Mouse (Mus musculus): ENCODE measurements around the gene Lgr4. TPM values are rescaled to one million over a fixed set of nuclear protein-coding genes. Genes with fewer than 3 reads are reported as not detected.
"Not testable (repeated sequence)": the region's sequence is repeated elsewhere in the genome, so short reads cannot be mapped to it uniquely, and the experiment has no call there.

The Lgr4 gene
- total RNA-seq (2021), result 10 to 100 TPM; 21.0 TPM
- long read RNA-seq, experiment 1, full-length matches to known transcripts, result 4 of 8 reads
- long read RNA-seq, experiment 1, partial matches to known transcripts, result 0 of 8 reads
- long read RNA-seq, experiment 1, other reads (novel, unspliced or antisense), result 4 of 8 reads
- long read RNA-seq, experiment 2, full-length matches to known transcripts, result 9 of 12 reads
- long read RNA-seq, experiment 2, partial matches to known transcripts, result 0 of 12 reads
- long read RNA-seq, experiment 2, other reads (novel, unspliced or antisense), result 3 of 12 reads

GRCm38 (mm10) chr2:109917496-109918413, at the start of gene Lgr4:
Gene Lgr4, plus strand, starts transcription at chr2:109917647.
- peak; percentile 95 for DNase-seq

- DNase-seq, result not testable (repeated sequence)
These were observed 38.0 kb upstream of the Lgr4 start for GRCm38 (mm10) chr2:109879429-109879828.

- DNase-seq, result no peak
These were observed 36.3 kb upstream of the Lgr4 start for GRCm38 (mm10) chr2:109881111-109881510.

- no peak for DNase-seq
These were observed 35.8 kb upstream of the Lgr4 start for GRCm38 (mm10) chr2:109881625-109882024.

- DNase-seq, result no peak
These were observed 33.3 kb upstream of the Lgr4 start for GRCm38 (mm10) chr2:109884106-109884505.

GRCm38 (mm10) chr2:109884507-109884906, 32.9 kb upstream of the Lgr4 start:
- DNase-seq, result peak; percentile 34

GRCm38 (mm10) chr2:109890068-109890467, 27.4 kb upstream of the Lgr4 start:
- no peak for DNase-seq

GRCm38 (mm10) chr2:109890597-109890996, 26.9 kb upstream of the Lgr4 start, which contains the start of gene Lin7c:
Gene Lin7c, plus strand, starts transcription at chr2:109890853.
- DNase-seq, result peak; percentile 93

- no peak for DNase-seq
These were observed 26.4 kb upstream of the Lgr4 start for GRCm38 (mm10) chr2:109891031-109891430.

- DNase-seq, result no peak
These were observed 26.0 kb upstream of the Lgr4 start for GRCm38 (mm10) chr2:109891471-109891870.

- no peak for DNase-seq
These were observed 21.1 kb upstream of the Lgr4 start for GRCm38 (mm10) chr2:109896311-109896710.

GRCm38 (mm10) chr2:109902869-109903268, 14.6 kb upstream of the Lgr4 start:
- DNase-seq, result no peak

GRCm38 (mm10) chr2:109904171-109904821, 13.2 kb upstream of the Lgr4 start:
- DNase-seq, result peak; percentile 60

- DNase-seq, result no peak
These were observed 8.3 kb upstream of the Lgr4 start for GRCm38 (mm10) chr2:109909122-109909521.

- no peak for DNase-seq
These were observed 5.2 kb upstream of the Lgr4 start for GRCm38 (mm10) chr2:109912216-109912615.

GRCm38 (mm10) chr2:109912766-109913165, 4.7 kb upstream of the Lgr4 start:
- no peak for DNase-seq

- no peak for DNase-seq
These were observed 4.2 kb upstream of the Lgr4 start for GRCm38 (mm10) chr2:109913241-109913640.

GRCm38 (mm10) chr2:109914601-109915000, 2.8 kb upstream of the Lgr4 start:
- DNase-seq, result no peak

GRCm38 (mm10) chr2:109916782-109917495, 508 bp upstream of the Lgr4 start:
- no peak for DNase-seq

GRCm38 (mm10) chr2:109918592-109919262, 1.3 kb downstream of the Lgr4 start:
- no peak for DNase-seq

- DNase-seq, result no peak
These were observed 3.0 kb downstream of the Lgr4 start for GRCm38 (mm10) chr2:109920471-109920870.
